Mouse (Mus musculus): ENCODE results near the gene Cenpv.

DNA sequence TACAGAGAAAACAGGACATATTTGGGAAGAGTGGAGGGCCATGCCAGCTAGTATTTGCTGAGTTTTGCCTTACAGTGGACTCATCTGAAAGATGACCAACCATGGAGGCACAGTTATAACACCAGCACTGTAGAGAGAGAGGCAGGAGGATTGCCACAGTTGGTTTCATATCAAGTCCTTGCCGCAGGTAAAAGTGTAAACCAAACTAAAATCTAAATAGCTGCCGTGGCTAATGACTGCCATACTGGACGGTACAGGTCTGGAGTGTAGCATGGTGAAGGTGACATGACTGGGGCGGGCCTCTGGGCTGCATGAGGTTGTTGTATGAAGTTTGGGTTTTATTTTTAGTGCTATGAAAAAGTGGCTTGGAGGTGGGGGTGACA, 35.6 kb upstream of the Cenpv start:
- TF ChIP-seq POLR2A (IDR thresholded peaks at IDR 0.05; ENCODE audit: extremely low read depth, insufficient read depth, low read length) (no peak), CTCF (IDR thresholded peaks at IDR 0.05; ENCODE audit: low read depth, low read length) (no peak)

All from liver, adult 2 months (tissue).